Mouse (Mus musculus) lung, postnatal 0 days (tissue): ENCODE data around the gene Boll.

Experiments used
- CTCF ChIP-seq: IDR thresholded peaks from 2 replicates; pipeline ENCODE4 v1.5.1; 2016; ENCODE audit warnings: antibody characterized with exemption, mild to moderate bottlenecking
- EP300 ChIP-seq: IDR thresholded peaks from 2 replicates; pipeline ENCODE4 v1.6.1; 2016; ENCODE audit warnings: antibody characterized with exemption, mild to moderate bottlenecking, control low read depth

- no peak for TF ChIP-seq CTCF
- no peak for TF ChIP-seq EP300
Observed at GRCm38 (mm10) chr1:55399891-55400290, 36.6 kb upstream of the Boll start.
